Mouse (Mus musculus) embryo, embryonic 11 days (tissue): Measurements from ENCODE around the gene Cbln1.

ENCODE experiments used
- DNase-seq: peaks from one replicate; pipeline ENCODE4 v3.0.0-alpha.2; 2015

Gene Cbln1

DNA sequence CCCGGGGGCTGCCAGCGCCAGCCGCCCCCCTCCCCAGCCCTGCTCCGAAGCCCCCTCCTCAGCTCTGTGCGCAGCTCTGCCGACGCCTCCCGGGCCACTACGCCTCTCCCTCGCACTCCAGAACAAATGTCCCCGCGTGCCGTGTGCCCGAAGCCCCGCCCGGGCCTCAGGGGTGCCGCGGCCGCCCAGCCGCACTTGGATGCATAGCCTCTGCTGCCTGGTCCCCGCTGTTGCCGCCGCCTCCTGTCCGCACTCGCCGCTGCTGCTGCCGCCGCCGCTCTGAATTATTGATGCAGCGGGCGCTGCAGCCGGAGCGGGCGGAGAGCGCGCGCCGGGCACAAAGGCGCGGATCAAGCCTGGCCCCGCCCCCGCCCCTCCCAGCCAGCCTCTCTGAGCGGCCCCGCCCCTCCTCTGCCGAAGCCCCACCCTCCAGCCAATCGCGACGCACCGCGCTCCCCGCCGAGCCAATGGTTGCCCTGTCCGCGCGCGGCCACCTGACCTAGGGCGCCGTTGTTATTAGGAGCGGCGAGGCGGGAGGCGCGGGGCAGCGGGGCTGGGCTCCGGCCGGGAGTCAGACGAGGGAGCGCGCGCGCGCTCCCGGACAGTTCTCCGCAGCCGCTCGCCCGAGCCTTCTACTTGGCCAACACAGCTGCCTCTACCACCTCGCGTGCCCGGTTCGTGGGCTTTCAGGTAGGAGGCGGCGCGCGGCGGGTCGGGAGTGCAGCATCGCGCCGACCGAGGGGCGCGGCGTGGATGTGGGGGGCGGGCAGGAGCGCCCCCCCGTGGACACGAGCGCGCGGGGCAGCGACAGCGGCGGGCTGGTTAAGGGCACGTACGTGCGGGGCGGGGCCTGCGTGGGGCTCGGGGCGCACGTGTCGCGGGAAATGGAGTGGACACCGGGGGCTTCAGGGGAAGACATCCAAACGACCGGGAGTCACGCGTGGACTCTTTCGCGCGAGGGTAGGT lies at the start of gene Cbln1:
Gene Cbln1, minus strand, starts transcription at position 339 of the 966 bp plus-strand sequence.
- DNase-seq, result peak; percentile 98

DNA sequence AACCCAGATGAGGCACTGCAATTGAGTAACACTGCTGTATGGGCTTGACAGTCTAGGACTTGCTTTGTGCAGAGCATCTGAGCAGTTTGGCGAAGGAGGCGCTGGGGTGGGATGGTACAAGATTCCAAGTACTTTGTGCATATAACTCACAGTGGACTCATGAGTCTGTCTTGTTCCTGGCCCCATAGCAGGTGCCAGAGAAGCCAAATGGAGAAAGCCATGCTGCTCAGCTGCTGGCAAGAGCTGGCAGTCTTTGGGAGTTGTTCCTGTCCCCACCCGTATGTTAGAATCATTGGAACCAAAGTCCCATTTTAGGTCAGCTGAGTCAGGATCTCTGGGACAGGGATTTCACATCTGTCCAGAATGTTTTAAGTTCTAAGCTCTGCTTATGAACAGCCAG lies 44.7 kb upstream of the Cbln1 start:
- no peak for DNase-seq

GRCm38 (mm10) chr8:87513796-87514195 lies 41.4 kb upstream of the Cbln1 start:
- DNase-seq, result no peak

- no peak for DNase-seq
These were observed 40.9 kb upstream of the Cbln1 start for GRCm38 (mm10) chr8:87513350-87513749.

GRCm38 (mm10) chr8:87512636-87513035 lies 40.2 kb upstream of the Cbln1 start:
- no peak for DNase-seq

- DNase-seq, result no peak
These were observed 34.6 kb upstream of the Cbln1 start for GRCm38 (mm10) chr8:87507046-87507445.

DNA sequence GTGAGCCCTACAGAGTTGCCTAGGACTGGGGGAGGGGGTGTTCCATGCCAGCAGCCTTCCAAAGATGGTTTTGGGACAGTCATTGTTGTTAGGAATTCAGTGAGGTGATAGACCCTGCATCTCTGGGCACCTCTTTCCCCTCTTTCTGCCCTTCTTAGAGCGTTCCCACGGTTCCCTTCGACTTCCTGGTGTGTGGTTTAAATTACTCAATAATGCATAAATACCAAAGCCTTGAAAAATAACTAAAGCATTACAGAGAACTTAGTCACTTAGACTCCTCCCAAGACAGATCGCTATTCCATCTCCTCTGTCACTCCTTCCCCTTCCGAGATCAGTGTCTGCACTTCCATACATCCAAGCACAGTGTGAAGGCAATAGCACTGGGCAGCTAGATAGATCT lies 32.0 kb upstream of the Cbln1 start:
- DNase-seq, result no peak

- DNase-seq, result no peak
These were observed 30.3 kb upstream of the Cbln1 start for GRCm38 (mm10) chr8:87502684-87503083.

DNA sequence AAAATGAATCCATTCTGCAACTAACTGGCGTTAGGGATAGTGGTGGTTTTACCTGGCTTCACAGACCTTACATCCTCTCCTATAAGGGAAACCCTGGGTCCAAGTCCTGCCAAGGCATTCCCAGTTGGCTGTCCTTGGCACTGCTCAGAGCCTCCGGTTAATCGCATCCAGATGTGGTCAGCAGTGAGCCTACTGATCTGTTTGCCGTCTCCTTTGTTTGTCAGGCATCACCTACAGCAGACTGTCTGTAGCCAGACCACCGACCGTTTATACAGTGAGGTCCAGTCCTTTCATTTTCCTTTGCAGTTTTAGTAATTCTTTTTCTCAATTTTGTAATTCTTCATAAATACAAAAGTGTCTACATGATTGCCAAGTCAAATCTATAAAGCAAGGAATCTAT lies 25.2 kb upstream of the Cbln1 start:
- DNase-seq, result peak; percentile 45

- DNase-seq, result no peak
These were observed 24.1 kb upstream of the Cbln1 start for GRCm38 (mm10) chr8:87496511-87496910.

DNA sequence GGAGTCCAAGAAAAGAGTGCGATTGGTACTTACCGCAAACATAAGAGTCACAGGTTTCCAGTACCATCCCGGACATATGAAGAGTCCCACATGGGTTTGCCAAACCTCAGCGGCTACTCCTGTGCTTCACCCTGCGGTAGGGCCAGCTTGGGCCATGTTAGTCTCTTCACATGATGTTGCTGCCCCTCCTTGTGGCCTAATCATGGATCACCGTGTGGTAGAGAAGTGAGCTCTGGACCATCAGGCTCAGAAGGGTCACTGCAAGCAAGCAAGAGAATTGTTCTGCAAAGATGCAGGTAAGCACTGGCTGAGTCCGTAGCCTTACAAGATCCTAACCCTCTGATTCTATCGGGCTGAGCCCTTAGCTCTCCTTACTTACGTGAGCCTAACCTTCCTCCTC lies 22.5 kb upstream of the Cbln1 start:
- DNase-seq, result peak; percentile 19

DNA sequence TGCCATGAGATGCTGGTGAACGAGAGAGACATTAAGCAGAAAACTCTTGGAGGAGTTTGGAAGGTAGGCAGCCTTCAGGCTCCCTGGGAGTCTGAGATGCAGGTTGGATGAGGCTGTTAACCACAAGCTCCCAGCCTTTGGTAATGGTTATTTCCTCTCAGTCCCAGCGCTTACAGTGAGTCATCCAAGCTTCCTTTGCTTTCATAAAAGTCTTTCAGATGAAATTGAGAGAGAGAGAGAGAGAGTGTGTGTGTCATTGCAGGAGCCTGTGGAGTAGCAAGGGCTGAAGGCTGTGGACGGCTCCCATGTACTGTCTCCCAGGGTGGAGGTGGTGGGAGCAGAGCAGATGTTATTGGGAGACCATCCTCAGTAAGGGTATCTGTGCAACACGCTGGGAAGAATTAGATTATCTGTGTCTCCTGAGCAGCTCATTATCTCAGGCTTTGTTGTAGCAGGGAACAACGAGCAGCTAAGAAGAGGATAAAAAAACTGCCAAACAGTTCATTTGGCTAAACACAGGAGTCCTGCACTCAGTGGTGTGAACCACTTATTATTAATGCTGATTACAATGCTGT lies 17.5 kb upstream of the Cbln1 start:
- DNase-seq, result no peak

DNA sequence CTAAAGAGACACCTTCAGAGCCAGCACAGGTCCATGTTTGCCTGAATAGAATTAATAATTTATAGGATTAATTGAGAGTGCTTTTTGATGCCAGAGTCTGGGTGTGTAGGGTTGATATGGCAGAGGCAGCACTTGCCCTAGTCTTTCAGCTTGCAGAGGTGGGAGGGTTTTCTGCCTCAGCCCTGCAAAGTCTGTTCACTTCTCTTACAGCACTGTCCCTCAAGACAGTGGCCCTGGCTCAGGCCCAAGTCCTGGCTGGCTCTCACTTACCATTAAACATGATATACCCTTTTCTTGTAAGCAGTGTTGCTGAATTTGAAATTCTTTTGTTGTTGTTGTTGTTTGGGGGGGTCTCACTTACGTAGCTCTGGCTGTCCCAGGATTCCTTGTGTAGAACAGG lies 9.0 kb upstream of the Cbln1 start:
- DNase-seq, result no peak

DNA sequence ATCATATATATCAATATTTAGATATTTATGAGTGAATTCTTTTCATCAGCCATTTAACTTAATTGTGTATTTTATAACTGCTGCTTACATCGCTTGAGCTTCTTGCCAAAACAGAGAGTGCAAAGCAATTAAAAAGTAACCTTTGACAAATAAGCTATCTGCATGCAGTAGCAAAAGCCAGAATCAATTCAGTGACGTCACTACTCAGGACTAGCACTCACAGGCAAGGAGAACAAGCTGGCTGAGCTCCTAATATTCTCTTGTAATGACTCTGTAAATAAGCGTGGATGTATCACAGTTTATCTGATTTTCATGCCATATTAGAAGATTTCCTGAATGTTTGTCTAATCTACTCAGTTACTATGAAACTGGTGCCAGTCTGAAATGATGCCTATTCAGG lies 5.8 kb upstream of the Cbln1 start:
- no peak for DNase-seq

DNA sequence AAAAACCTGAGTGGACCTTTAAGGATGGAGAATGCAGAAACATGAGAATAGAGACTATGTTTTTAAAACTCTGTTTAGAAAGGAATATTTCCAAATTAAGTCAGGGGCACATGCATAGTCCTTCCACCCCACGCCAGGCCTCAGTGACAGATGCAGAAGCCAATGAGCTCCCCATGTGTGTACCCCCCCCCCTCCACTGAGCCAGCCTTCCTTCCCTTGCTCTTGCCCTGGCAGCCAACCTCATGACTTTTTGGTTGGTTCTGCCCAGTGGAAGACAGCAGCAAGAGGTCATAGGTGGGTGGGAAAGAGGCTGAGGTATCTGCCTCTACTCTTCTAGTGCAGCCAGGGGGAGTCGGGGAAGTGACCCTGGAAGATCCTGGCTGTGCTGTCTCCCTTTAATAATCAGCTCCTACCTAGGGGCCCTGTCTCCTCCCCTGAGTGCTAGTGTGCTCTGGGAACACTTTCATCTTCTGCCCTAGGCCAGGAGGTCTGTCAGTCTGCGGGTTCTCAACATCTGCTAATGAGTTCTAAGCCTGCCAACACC lies 4.8 kb upstream of the Cbln1 start:
- DNase-seq, result no peak

DNA sequence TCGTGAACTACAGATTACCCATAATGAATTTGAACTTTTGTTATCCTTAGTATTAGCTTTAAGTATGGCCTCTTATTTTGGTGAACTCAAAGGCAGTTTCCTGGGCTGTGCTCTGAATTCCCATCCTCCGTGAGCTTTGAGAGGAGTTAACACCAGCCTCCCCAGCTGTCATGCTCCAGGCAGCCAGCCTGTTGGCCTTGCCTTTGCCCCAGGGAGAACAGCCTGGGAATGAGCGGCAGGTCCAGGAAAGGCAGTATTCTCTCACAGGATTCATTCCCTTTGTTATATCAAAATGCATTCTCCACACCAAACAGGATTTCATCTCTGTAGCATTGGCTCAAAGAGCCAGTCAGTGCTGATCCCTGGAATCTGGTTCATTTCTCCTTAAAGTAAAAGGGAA lies 3.1 kb upstream of the Cbln1 start:
- peak; percentile 24 for DNase-seq

DNA sequence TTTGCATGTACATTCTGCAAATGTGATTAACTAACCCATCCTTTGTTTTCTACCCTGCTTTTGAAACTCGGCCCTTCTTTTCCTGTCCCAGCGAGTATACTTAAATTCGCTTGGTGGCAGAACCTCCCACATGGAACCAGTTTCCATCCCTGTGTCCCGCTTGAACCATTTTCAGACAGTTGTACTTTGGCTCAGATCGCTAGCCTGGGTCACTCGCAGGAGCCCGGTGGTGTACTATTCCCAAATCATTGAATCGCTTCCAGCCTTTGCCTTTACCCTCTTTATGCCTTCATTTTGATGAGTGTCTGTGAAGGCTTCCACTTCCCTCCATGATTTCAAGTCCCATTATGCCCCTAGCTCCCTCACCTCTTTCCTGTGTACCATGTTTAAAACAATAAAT lies 2.0 kb upstream of the Cbln1 start:
- no peak for DNase-seq

DNA sequence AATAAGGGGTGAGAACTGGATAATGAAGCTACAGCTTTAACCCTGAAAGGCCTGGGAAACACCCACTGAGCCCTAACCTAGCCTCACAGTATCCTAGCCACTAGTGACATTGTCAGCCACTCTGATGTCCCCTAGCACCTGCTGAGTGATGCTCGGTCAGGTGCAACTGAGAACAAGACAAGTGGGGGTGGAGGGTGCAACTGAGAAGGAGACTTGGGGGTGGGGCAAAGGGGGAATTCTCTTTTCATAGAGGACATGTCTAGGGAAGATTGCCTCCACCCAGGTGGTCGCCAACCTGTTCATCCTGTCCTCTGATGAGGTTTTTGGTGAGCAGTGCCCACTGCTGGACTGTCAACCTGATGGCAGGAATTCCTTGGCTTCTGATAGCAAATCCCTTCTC lies 1.5 kb upstream of the Cbln1 start:
- DNase-seq, result no peak

- DNase-seq, result peak; percentile 59
These were observed 905 bp upstream of the Cbln1 start for GRCm38 (mm10) chr8:87473314-87473713.

GRCm38 (mm10) chr8:87471603-87472270 lies 672 bp downstream of the Cbln1 start:
- DNase-seq, result no peak

- peak; percentile 40 for DNase-seq
These were observed 1.4 kb downstream of the Cbln1 start for GRCm38 (mm10) chr8:87470834-87471602.

- peak; percentile 60 for DNase-seq
These were observed 2.2 kb downstream of the Cbln1 start for GRCm38 (mm10) chr8:87469931-87470833.
